Mouse (Mus musculus): ENCODE data around the gene Acot11. TPM values are rescaled to one million over a fixed set of nuclear protein-coding genes. Genes with fewer than 3 reads are reported as not detected.

Acot11 gene
- total RNA-seq, 1 experiment from 2014 or later: 61.6 TPM

Other genes with a start within 250 kb of the Acot11 start
- 48.8 and 110 TPM in 2 replicates for gene Dhcr24, start 244.0 kb downstream of the Acot11 start, total RNA-seq (2021)
- gene Lexm, start 187.8 kb downstream of the Acot11 start, total RNA-seq (2021): not detected in 2 replicates
- not detected in 2 replicates for gene Ttc22, start 182.6 kb downstream of the Acot11 start, total RNA-seq (2021)
- 6.3 and 8.6 TPM in 2 replicates for gene Pars2, start 153.9 kb downstream of the Acot11 start, total RNA-seq (2021)
- gene Ttc4, start 126.1 kb downstream of the Acot11 start, total RNA-seq (2021): 26.0 and 30.3 TPM in 2 replicates
- gene Mroh7, start 74.1 kb downstream of the Acot11 start, total RNA-seq (2021): 0.41 and 2.9 TPM in 2 replicates
- 0.26 TPM in 1 of 2 replicates, not detected in the other for gene Fam151a, start 71.1 kb downstream of the Acot11 start, total RNA-seq (2021)
- gene Ssbp3, start 105.7 kb upstream of the Acot11 start, total RNA-seq (2021): 60.6 and 66.3 TPM in 2 replicates